Mouse (Mus musculus) kidney, adult 2 months (tissue): ENCODE results near the gene Ddx20. TPM values are rescaled to one million over a fixed set of nuclear protein-coding genes. Genes with fewer than 3 reads are reported as not detected.

Experiments
- DNase-seq: peaks from one replicate; pipeline ENCODE4 v3.0.0; 2021
- H3K27ac ChIP-seq: fragments of 200-500 bp; 2 replicates; pipeline ENCODE4 v1.5.1; 2012; ENCODE audit warnings: low read depth, low read length, control low read depth, inconsistent platforms; ENCODE audit not compliant: insufficient read depth
- H3K27me3 ChIP-seq: fragments of 200-500 bp; replicated peaks from 2 replicates; pipeline ENCODE4 v1.6.1; 2012; ENCODE audit warnings: mild to moderate bottlenecking, moderate library complexity, low read length, inconsistent platforms; ENCODE audit not compliant: control insufficient read depth, insufficient read depth
- H3K36me3 ChIP-seq: fragments of 200-500 bp; 2 replicates; pipeline ENCODE4 v1.6.1; 2012; ENCODE audit warnings: mild to moderate bottlenecking, moderate library complexity, low read length, inconsistent platforms; ENCODE audit not compliant: control insufficient read depth, insufficient read depth
- H3K4me1 ChIP-seq: fragments of 200-500 bp; 2 replicates; pipeline ENCODE4 v1.6.1; 2011; ENCODE audit warnings: low read length; ENCODE audit not compliant: control insufficient read depth, insufficient read depth
- H3K4me3 ChIP-seq: fragments of 200-500 bp; 2 replicates; pipeline ENCODE4 v1.5.1; 2011; ENCODE audit warnings: mild to moderate bottlenecking, low read depth, low read length, control low read depth; ENCODE audit not compliant: insufficient read depth
- CTCF ChIP-seq: fragments of 200-500 bp; conservative IDR thresholded peaks from 2 replicates; pipeline ENCODE4 v1.5.1; 2011; ENCODE audit warnings: low read depth, mild to moderate bottlenecking, control low read depth, low read length, moderate library complexity, mixed read lengths; ENCODE audit not compliant: insufficient read depth, insufficient read length
- POLR2A ChIP-seq: fragments of 200-500 bp; IDR thresholded peaks from one replicate; pipeline ENCODE4 v1.6.1; 2011; ENCODE audit warnings: low read depth, low read length, control low read depth
- WGBS: fragments of 180-500 bp; shearing (Covaris S2); methylation state at CpG from one replicate; pipeline ENCODE4 v1.1.7; 2018; 5-methylcytosine and 5-hydroxymethylcytosine counted together
- polyA plus RNA-seq: library from polyadenylated mRNA; depleted of rRNA; stranded (reverse); fragments of >200 nt; gene quantifications from 2 replicates; pipeline ENCODE4 v1.2.3, GENCODE M21; 2012; rRNA removed

Ddx20 gene
- 6.5 and 9.1 TPM in 2 replicates for polyA plus RNA-seq

DNA sequence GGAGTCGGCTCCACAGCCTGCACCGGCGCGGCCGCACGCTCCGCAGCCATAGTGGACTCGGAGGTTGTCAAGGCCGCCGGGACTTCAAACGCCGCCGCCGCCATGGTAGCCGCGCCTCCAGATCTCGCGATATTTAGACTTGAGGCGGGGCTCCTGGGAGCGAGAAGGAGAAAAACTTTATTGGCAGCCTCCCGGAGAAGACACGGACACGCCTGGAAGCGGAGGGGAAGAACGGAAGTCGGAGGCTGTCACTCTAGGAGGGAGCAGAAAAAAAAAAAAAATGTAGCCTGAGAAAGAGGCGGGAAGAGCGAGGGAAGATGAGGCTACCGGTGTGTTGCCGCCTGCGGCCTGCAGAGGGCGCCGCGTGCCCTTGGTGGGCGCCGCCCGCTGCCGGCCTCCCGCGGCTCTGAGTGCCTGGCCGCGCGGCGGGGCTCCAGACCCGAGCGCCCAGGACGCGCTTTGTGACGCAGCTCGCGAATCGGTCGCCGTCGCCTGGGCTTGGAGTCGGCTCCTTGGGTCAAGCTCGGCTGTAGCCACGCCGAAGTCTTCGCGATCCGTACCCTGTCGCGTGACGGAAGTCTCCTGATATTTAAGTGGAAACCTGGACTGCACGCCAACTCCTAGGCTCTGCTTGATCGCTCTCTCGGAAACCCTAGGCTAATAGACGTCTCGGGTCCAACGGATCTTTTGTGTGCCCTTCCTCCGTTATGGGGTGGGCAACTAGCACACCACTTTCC is at the start of gene Ddx20:
Ddx20 (minus strand) TSS at position 251 of the 737 bp plus-strand sequence.
- DNase-seq = peak; percentile 98
- Histone ChIP-seq H3K27ac (peak within 1 kb of the TSS; percentile 84), H3K4me1 (peaks cover 3% of the 10 kb centered on the region; the same call in 1 of the 2 replicates), H3K36me3 (no peaks in the 10 kb centered on the region; the same call in 1 of the 2 replicates), H3K4me3 (peak within 1 kb of the TSS; percentile 98), H3K27me3 (no peaks in the 10 kb centered on the region)
- TF ChIP-seq POLR2A = peak; percentile 22
- TF ChIP-seq CTCF = peak; percentile 78
- WGBS = under 1% methylated on average over 72 of the region's 72 CpGs

GRCm38 (mm10) chr3:105737070-105737469 is 49.7 kb upstream of the Ddx20 start:
- 61% methylated on average over 7 of the region's 7 CpGs for WGBS
- Histone ChIP-seq H3K4me3 (no peak overlapping the region), H3K4me1 (peaks cover 12% of the 10 kb centered on the region; the same call in 1 of the 2 replicates), H3K36me3 (peaks cover 2% of the 10 kb centered on the region; the same call in 1 of the 2 replicates), H3K27me3 (no peaks in the 10 kb centered on the region), H3K27ac (peak overlapping the region; percentile 66)
- TF ChIP-seq CTCF = no peak
- no peak for TF ChIP-seq POLR2A
- DNase-seq = no peak

DNA sequence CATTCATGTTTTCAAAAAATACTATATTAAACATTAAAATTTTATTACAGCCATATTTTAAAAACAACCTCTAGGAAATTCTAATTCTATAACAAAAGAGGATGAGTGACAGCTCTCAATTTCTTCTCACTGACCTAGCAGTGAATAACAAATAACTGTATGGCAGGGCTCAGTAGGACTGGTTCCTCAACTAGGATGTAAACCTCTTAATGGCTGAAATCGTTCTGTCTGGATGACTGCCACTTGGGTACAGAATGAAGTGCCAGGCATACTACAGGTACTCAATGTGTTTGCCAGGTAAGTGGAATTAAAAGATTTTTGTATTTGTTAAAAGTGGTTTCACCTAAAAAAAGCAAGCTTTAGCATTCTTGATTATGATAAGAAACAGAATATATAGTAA is 48.8 kb upstream of the Ddx20 start:
- TF ChIP-seq CTCF (no peak), POLR2A (no peak)
- no peak overlapping the region for H3K27ac ChIP-seq
- no peak overlapping the region for H3K4me3 ChIP-seq
- H3K27me3 ChIP-seq = no peaks in the 10 kb centered on the region
- WGBS = 48% methylated on average over 1 of the region's 1 CpGs
- peaks cover 12% of the 10 kb centered on the region; the same call in 1 of the 2 replicates for H3K4me1 ChIP-seq
- no peak for DNase-seq
- peaks cover 2% of the 10 kb centered on the region; the same call in 1 of the 2 replicates for H3K36me3 ChIP-seq

DNA sequence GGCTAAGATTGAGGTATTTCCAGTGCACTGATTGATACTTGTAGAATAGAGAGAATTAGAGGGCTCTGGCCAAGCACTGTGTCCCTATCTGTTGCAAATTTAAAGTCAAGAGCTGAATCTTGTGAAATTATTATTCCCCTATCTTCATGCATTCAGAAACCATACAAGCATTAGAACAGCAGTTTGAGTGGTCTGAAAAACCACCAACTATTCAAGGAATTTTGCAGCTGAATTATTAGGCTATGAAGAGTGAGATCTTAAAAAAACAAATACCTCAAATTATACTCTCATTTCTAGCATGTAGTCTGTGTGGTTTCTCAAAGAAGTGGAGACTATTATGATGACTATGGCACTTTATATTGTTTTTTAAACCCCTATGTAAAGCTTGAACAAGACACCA is 47.9 kb upstream of the Ddx20 start:
- TF ChIP-seq POLR2A (no peak), CTCF (no peak)
- H3K36me3 ChIP-seq = peaks cover 2% of the 10 kb centered on the region; the same call in 1 of the 2 replicates
- no peak overlapping the region for H3K4me3 ChIP-seq
- H3K4me1 ChIP-seq = peaks cover 12% of the 10 kb centered on the region; the same call in 1 of the 2 replicates
- no peak for DNase-seq
- no peak overlapping the region for H3K27ac ChIP-seq
- H3K27me3 ChIP-seq = no peaks in the 10 kb centered on the region

- H3K27me3 ChIP-seq = no peaks in the 10 kb centered on the region
- no peak overlapping the region for H3K27ac ChIP-seq
- DNase-seq = peak; percentile 25
- H3K4me1 ChIP-seq = peaks cover 12% of the 10 kb centered on the region; the same call in 1 of the 2 replicates
- TF ChIP-seq CTCF (no peak), POLR2A (no peak)
- 68% methylated on average over 4 of the region's 4 CpGs for WGBS
- no peak overlapping the region for H3K4me3 ChIP-seq
- H3K36me3 ChIP-seq = peaks cover 2% of the 10 kb centered on the region; the same call in 1 of the 2 replicates
These were observed 46.2 kb upstream of the Ddx20 start for GRCm38 (mm10) chr3:105733538-105733937.

GRCm38 (mm10) chr3:105732360-105732759 is 45.0 kb upstream of the Ddx20 start:
- 95% methylated on average over 4 of the region's 4 CpGs for WGBS
- Histone ChIP-seq H3K36me3 (peaks cover 2% of the 10 kb centered on the region; the same call in 1 of the 2 replicates), H3K27ac (no peak overlapping the region), H3K27me3 (no peaks in the 10 kb centered on the region), H3K4me3 (no peak overlapping the region), H3K4me1 (peaks cover 8% of the 10 kb centered on the region; the same call in 1 of the 2 replicates)
- TF ChIP-seq POLR2A = no peak
- no peak for TF ChIP-seq CTCF
- DNase-seq = no peak

DNA sequence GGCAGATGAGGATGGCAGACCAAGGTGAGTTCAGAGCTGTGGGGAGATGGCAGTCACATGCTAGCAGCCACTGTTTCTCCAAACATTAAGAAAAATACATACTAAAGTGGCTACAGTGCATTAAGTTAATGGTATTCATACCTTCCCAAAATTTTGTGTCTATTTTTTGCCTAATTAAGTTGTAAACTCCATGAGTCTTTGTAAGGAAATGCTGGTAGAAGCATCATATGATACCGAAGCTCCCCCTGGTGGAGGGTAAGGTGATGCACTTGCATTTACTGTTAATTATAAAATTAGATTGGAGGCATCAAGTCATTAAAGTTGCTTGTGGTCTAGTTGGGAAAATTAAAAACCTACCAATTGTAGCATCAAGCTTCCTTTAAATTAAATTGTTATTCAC is 38.7 kb upstream of the Ddx20 start:
- H3K4me3 ChIP-seq = no peak overlapping the region
- TF ChIP-seq POLR2A = no peak
- no peak for TF ChIP-seq CTCF

More for the DNA sequence above, 38.7 kb upstream of the Ddx20 start:
- Histone ChIP-seq H3K27ac (no peak overlapping the region), H3K27me3 (no peaks in the 10 kb centered on the region), H3K4me1 (no peaks in the 10 kb centered on the region), H3K36me3 (no peaks in the 10 kb centered on the region)
- 4% methylated on average over 1 of the region's 1 CpGs for WGBS
- DNase-seq = peak; percentile 74
